Mouse (Mus musculus) ES-E14 (cell line): ENCODE measurements around the gene Itga9. TPM values are rescaled to one million over a fixed set of nuclear protein-coding genes. Genes with fewer than 3 reads are reported as not detected.

Source experiments
- DNase-seq: peaks from one replicate; pipeline ENCODE4 v3.0.0-alpha.2; 2013; ENCODE audit warnings: low read depth, low spot score
- H3K27ac ChIP-seq: 2 replicates; pipeline ENCODE4 v1.5.1; 2012; ENCODE audit warnings: low read depth, mild to moderate bottlenecking, low read length, moderate library complexity, mixed read lengths; ENCODE audit not compliant: poor library complexity, insufficient read depth, severe bottlenecking
- H3K36me3 ChIP-seq: 2 replicates; pipeline ENCODE4 v1.6.1; 2012; ENCODE audit warnings: mild to moderate bottlenecking, low read length, moderate library complexity, mixed read lengths; ENCODE audit not compliant: control insufficient read depth, poor library complexity, insufficient read depth, severe bottlenecking
- H3K4me1 ChIP-seq, 2 experiments: fragments of 150-350 bp in 1 of 2; sonication (generic) in 1 of 2; 2 replicates each; pipeline ENCODE4 v1.6.1; 2012; ENCODE audit warnings: low read length in 2 of 2, mild to moderate bottlenecking in 1 of 2, mixed read lengths in 1 of 2; ENCODE audit not compliant: control insufficient read depth in 2 of 2, insufficient read depth in 2 of 2, poor library complexity in 1 of 2
- H3K4me3 ChIP-seq, 2 experiments: fragments of 150-350 bp in 1 of 2; sonication (generic) in 1 of 2; 2 replicates each; pipeline ENCODE4 v1.5.1; 2012; ENCODE audit warnings: low read length in 2 of 2, low read depth in 1 of 2, mild to moderate bottlenecking in 1 of 2, mixed read lengths in 1 of 2; ENCODE audit not compliant: insufficient read depth in 1 of 2, poor library complexity in 1 of 2, severe bottlenecking in 1 of 2
- H3K9ac ChIP-seq: 2 replicates; pipeline ENCODE4 v1.6.1; 2012; ENCODE audit warnings: low read depth, mild to moderate bottlenecking, low read length, mixed read lengths; ENCODE audit not compliant: poor library complexity, insufficient read depth, severe bottlenecking
- H3K9me3 ChIP-seq: fragments of 150-350 bp; sonication (generic); 2 replicates; pipeline ENCODE4 v1.6.1; 2012; ENCODE audit warnings: low read depth, mild to moderate bottlenecking, low read length; ENCODE audit not compliant: control insufficient read depth, insufficient read depth
- CHD2 ChIP-seq: IDR thresholded peaks from 2 replicates; pipeline ENCODE4 v1.6.1; 2014; ENCODE audit warnings: mild to moderate bottlenecking, low read depth, low read length, inconsistent platforms
- HCFC1 ChIP-seq: IDR thresholded peaks from 2 replicates; pipeline ENCODE4 v1.6.1; 2012; ENCODE audit warnings: low read length, inconsistent platforms, borderline replicate concordance; ENCODE audit not compliant: insufficient read depth
- MAFK ChIP-seq: IDR thresholded peaks from 2 replicates; pipeline ENCODE4 v1.6.1; 2014; ENCODE audit warnings: mild to moderate bottlenecking, low read depth, low read length, inconsistent platforms; ENCODE audit not compliant: insufficient read depth
- ZC3H11A ChIP-seq: IDR thresholded peaks from 2 replicates; pipeline ENCODE4 v1.6.1; 2012; ENCODE audit warnings: low read depth, mild to moderate bottlenecking, inconsistent platforms, low read length, borderline replicate concordance
- ZNF384 ChIP-seq: IDR thresholded peaks from 2 replicates; pipeline ENCODE4 v1.6.1; 2012; ENCODE audit warnings: low read depth, low read length, inconsistent platforms
- in situ Hi-C, 2 experiments: fragments of 600-800 bp; cut with MboI; formaldehyde crosslinking; loops; one replicate each; pipeline ENCODE4 v1.15.1; 2025; ENCODE audit warnings: low sequenced_read_pairs in 2 of 2, inconsistent platforms in 1 of 2; ENCODE audit not compliant: unreplicated experiment in 2 of 2
- total RNA-seq: library from RNA; depleted of rRNA; stranded (reverse); fragments of 300-350 nt; gene quantifications from 2 replicates; pipeline ENCODE4 v1.2.3, GENCODE M21; 2012

The Itga9 gene
- total RNA-seq, 1 experiment, result 19.7 TPM

DNA sequence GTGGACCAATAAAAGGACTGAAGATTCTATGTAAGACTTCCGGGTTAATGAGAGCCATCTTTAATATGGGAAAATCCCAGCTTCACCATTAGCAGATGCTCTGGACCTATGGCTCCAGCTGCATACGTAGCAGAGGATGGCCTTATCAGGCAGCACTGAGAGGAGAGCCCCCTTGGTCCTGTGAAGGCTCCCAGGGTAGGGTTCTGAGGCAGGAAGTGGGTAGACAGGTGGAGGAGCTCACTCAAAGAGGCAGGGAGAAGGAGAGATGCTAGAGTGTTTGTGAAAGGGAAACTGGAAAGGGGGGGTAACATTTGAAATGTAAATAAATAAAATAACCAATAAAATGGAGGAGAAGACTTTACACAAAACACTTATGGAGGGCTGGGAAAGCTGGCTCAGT, 145.9 kb downstream of the Itga9 start:
- TF ChIP-seq HCFC1 (no peak), CHD2 (no peak), MAFK (no peak), ZC3H11A (no peak), ZNF384 (no peak)
- no peak for DNase-seq
- in situ Hi-C loops, result no loop called here
- Histone ChIP-seq H3K36me3 (no peaks in the 10 kb centered on the region), H3K4me1 (no peaks in the 10 kb centered on the region; a peak in 1 of 4 replicates), H3K27ac (no peak overlapping the region), H3K9ac (no peak overlapping the region), H3K4me3 (no peak overlapping the region), H3K9me3 (no peaks in the 10 kb centered on the region)

DNA sequence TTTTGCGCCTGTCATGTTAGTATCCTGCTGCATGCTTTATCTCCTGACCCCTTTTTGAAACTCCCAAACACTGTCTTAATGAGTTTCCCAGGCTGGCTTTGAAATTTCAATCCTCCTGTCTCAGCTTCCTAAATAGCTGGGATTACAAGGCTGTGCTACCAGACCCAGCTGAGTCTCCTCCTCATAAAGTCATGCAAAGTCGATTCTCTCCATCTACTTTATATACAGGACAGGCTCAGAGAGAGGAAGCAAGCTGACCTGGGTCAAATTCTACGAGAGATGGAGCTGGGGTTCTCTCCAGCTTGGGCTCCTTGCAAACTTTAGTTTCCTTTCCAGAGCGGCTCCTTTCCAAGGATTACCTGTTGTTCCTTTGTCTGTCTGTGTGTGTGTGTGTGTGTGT, 153.0 kb downstream of the Itga9 start:
- Histone ChIP-seq H3K4me3 (no peak overlapping the region), H3K9me3 (no peaks in the 10 kb centered on the region), H3K27ac (no peak overlapping the region), H3K36me3 (no peaks in the 10 kb centered on the region; the same call in 1 of the 2 replicates), H3K4me1 (no peaks in the 10 kb centered on the region), H3K9ac (no peak overlapping the region)
- in situ Hi-C loops, result no loop called here
- TF ChIP-seq MAFK, result no peak
- no peak for TF ChIP-seq HCFC1
- TF ChIP-seq CHD2, result no peak
- TF ChIP-seq ZC3H11A, result no peak
- TF ChIP-seq ZNF384, result no peak
- no peak for DNase-seq

GRCm38 (mm10) chr9:118761953-118762590, 155.6 kb downstream of the Itga9 start:
- no peak overlapping the region for H3K27ac ChIP-seq
- no peaks in the 10 kb centered on the region; the same call in 1 of the 2 replicates for H3K36me3 ChIP-seq
- H3K4me1 ChIP-seq, result no peaks in the 10 kb centered on the region
- no peak overlapping the region for H3K9ac ChIP-seq
- TF ChIP-seq MAFK, result no peak
- H3K9me3 ChIP-seq, result no peaks in the 10 kb centered on the region
- H3K4me3 ChIP-seq, result no peak overlapping the region
- DNase-seq, result no peak
- in situ Hi-C loops, result no loop called here

DNA sequence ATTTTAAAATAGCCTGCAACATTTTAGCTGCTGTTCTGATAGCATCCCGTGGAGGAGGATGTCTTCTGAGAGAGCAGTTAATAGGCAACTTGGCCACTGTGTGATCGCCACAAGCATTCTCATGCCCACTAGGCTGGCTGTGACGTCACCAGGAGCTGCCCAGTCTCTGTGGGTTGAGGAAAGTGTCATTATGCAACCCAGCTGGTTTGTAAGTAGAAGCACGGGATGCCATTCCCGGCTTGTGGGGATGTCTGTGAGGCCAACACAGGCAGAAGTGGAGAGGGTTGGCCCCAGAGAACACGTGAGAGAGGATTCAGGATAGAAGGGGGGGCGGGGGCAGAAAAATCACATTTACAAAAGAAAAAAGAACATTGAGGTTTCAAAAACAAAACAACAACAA, 156.3 kb downstream of the Itga9 start:
- Histone ChIP-seq H3K9me3 (no peaks in the 10 kb centered on the region), H3K27ac (no peak overlapping the region), H3K4me3 (no peak overlapping the region), H3K4me1 (no peaks in the 10 kb centered on the region), H3K9ac (no peak overlapping the region), H3K36me3 (no peaks in the 10 kb centered on the region; the same call in 1 of the 2 replicates)
- in situ Hi-C loops, result no loop called here
- TF ChIP-seq HCFC1, result no peak
- no peak for TF ChIP-seq CHD2
- TF ChIP-seq MAFK, result no peak
- TF ChIP-seq ZC3H11A, result no peak
- TF ChIP-seq ZNF384, result no peak
- DNase-seq, result no peak

- Histone ChIP-seq H3K4me1 (no peaks in the 10 kb centered on the region), H3K36me3 (no peaks in the 10 kb centered on the region; the same call in 1 of the 2 replicates), H3K9ac (no peak overlapping the region), H3K4me3 (no peak overlapping the region), H3K9me3 (no peaks in the 10 kb centered on the region), H3K27ac (no peak overlapping the region)
- no peak for DNase-seq
- TF ChIP-seq MAFK (no peak), ZNF384 (no peak), CHD2 (no peak), HCFC1 (no peak), ZC3H11A (no peak)
- in situ Hi-C loops, result no loop called here
Observed at GRCm38 (mm10) chr9:118763203-118763602, 156.7 kb downstream of the Itga9 start.
